Mouse (Mus musculus): Measurements from ENCODE around the gene Olfm1. TPM values are rescaled to one million over a fixed set of nuclear protein-coding genes. Genes with fewer than 3 reads are reported as not detected.

Gene Olfm1
- polyA plus RNA-seq, 1 experiment from 2014 or later, result 4.9 TPM

DNA sequence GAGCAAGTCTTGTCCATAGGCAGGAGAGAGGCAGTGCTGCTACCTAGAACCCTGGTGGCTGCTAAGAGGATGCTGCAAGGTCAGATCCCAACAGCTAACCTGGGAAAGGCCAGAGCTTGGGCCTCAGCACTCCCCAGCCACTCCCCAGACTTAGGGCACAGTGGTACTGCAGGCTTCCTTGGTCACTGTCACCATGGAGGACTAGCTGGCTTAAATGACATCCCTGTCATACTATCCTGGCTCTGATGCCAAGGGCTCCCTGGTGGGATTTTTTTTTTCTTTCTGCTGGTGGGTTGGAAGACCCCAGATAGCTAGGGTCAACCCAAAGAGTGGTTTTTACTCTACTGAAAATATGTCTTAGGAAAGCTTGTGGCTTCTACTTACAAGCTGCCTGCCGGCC is 25.0 kb downstream of the Olfm1 start:
- no peak overlapping the region for H3K27ac ChIP-seq (replicated peaks)
- no peak overlapping the region for H3K9ac ChIP-seq
- ATAC-seq (ENCODE audit: extremely low read depth, insufficient number of reproducible peaks, low FRiP score, low TSS enrichment), result no peak
- no peak overlapping the region for H3K4me3 ChIP-seq
- peaks cover 12% of the 10 kb centered on the region; the same call in 1 of the 2 replicates for H3K27me3 ChIP-seq (replicated peaks)
- no peaks in the 10 kb centered on the region for H3K9me3 ChIP-seq
- no peak overlapping the region for H3K4me2 ChIP-seq
- 87% methylated on average over 1 of the region's 1 CpGs for WGBS
- peaks cover 9% of the 10 kb centered on the region for H3K36me3 ChIP-seq
- peaks cover 24% of the 10 kb centered on the region for H3K4me1 ChIP-seq

DNA sequence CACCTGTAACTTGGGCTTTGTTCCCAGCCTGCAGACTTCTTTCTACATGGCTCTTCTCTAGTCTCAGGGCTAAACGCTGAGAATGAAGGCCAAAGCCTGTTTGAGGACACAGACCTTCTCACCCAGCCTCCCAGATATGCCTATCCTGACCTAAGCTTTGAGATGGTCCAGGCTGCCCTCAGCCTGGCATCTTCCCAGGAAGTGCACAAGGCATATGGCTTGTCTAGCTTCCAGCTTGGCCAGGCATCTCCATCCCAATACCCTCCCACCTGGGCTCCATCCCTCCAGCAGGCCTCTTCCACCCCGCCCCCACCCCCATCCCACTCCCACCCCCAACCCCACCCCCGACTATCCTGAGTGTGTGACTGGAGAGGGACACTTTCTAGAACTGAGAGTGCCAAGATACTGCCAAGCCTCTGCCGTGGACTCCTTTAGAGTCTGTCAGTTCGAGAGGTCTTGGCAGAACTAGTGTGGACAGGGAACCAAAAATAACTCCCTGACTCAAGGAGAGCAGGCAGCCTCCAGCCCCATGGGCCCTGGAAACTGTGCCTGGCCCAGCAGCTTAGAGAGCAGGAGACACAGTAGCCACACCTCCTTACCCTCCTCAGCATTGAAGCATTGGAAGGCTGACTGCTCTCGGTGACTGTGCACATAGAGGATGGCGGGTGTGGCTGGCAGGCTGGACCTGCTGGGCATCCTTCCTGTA is 26.0 kb downstream of the Olfm1 start:
- Histone ChIP-seq H3K27me3 (replicated peaks) (peaks cover 7% of the 10 kb centered on the region), H3K36me3 (peaks cover 9% of the 10 kb centered on the region; the same call in 1 of the 2 replicates), H3K9me3 (no peaks in the 10 kb centered on the region), H3K27ac (replicated peaks) (peak overlapping the region; percentile 67), H3K4me2 (no peak overlapping the region), H3K4me3 (no peak overlapping the region), H3K4me1 (peaks cover 21% of the 10 kb centered on the region), H3K9ac (no peak overlapping the region)
- no peak for ATAC-seq (ENCODE audit: extremely low read depth, insufficient number of reproducible peaks, low FRiP score, low TSS enrichment)
- WGBS, result 38% methylated on average over 7 of the region's 7 CpGs

DNA sequence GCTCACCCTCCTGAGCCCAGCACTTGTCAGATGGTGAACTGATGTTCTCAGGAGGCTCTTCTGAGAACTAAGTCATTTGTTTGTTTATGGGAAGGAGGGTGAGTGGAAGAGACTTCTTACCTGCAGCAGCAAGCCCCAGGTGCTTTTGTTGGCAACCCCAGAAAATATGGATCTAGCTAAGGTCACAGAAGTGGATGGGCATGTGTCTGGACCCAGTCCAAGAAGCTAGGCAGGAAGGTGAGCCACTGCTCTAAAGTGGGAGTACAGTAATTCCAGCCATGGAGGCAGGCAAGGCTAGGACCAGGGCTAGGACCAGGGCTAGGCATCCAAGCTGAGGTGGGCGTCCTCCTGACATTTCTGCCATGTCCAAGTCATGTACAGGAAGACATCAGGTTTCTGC is 26.8 kb downstream of the Olfm1 start:
- Histone ChIP-seq H3K27ac (replicated peaks) (peak overlapping the region; percentile 67; the same call in 1 of the 2 replicates), H3K27me3 (replicated peaks) (peaks cover 6% of the 10 kb centered on the region), H3K4me2 (no peak overlapping the region), H3K36me3 (peaks cover 9% of the 10 kb centered on the region; the same call in 1 of the 2 replicates), H3K9ac (no peak overlapping the region), H3K4me1 (peaks cover 21% of the 10 kb centered on the region), H3K9me3 (no peaks in the 10 kb centered on the region), H3K4me3 (no peak overlapping the region)
- ATAC-seq (ENCODE audit: extremely low read depth, insufficient number of reproducible peaks, low FRiP score, low TSS enrichment), result no peak
- WGBS, result 89% methylated on average over 1 of the region's 1 CpGs

DNA sequence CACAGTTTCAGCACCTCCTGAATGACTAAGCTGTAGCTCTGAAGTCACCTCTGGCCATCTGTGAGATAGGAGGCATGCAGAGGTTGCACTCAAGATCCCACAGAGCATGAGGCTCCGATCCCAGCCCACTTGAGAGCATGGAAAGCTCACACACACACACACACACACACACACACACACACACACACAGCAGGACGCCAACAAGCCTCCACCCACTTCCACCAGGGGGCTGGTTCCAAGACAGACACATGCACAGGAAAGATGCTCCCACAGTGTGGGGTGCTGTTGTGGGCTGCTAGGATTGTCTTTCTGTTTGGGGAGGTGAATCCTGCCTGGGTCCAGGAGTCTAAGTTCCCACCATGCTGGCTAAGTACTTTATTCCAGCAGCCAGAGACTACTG is 29.0 kb downstream of the Olfm1 start:
- WGBS, result 36% methylated on average over 2 of the region's 2 CpGs
- H3K4me3 ChIP-seq, result no peak overlapping the region
- no peak overlapping the region for H3K9ac ChIP-seq
- no peaks in the 10 kb centered on the region for H3K36me3 ChIP-seq
- H3K27me3 ChIP-seq (replicated peaks), result peaks cover 16% of the 10 kb centered on the region
- H3K4me1 ChIP-seq, result peaks cover 31% of the 10 kb centered on the region
- no peak for ATAC-seq (ENCODE audit: extremely low read depth, insufficient number of reproducible peaks, low FRiP score, low TSS enrichment)
- no peak overlapping the region for H3K27ac ChIP-seq (replicated peaks)
- H3K4me2 ChIP-seq, result no peak overlapping the region
- H3K9me3 ChIP-seq, result no peaks in the 10 kb centered on the region

DNA sequence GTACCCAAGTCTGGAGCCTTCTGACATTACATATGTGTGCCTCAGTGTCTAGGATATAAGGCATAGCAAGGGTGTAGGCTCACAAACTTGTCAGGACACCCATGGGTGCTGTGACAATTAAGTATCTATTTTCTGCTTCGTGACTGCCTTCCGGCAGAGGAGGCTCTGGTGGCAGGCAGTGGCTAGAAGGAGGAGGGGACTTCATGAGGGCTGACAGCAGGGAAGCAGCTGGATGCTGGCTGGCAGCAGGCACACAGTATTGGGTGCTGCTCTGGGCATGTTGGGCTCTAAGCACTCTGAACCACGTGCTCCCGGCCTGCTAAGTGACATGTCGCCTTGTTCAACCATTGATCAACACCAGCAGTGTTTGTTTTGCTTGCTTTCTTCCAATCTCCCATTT is 32.0 kb downstream of the Olfm1 start:
- 43% methylated on average over 5 of the region's 5 CpGs for WGBS
- no peak overlapping the region for H3K27ac ChIP-seq (replicated peaks)
- no peak overlapping the region for H3K4me3 ChIP-seq
- no peak overlapping the region for H3K9ac ChIP-seq
- peaks cover 10% of the 10 kb centered on the region for H3K36me3 ChIP-seq
- H3K4me1 ChIP-seq, result peaks cover 13% of the 10 kb centered on the region
- no peaks in the 10 kb centered on the region for H3K9me3 ChIP-seq
- H3K4me2 ChIP-seq, result no peak overlapping the region
- H3K27me3 ChIP-seq (replicated peaks), result peaks cover 24% of the 10 kb centered on the region
- no peak for ATAC-seq (ENCODE audit: extremely low read depth, insufficient number of reproducible peaks, low FRiP score, low TSS enrichment)

DNA sequence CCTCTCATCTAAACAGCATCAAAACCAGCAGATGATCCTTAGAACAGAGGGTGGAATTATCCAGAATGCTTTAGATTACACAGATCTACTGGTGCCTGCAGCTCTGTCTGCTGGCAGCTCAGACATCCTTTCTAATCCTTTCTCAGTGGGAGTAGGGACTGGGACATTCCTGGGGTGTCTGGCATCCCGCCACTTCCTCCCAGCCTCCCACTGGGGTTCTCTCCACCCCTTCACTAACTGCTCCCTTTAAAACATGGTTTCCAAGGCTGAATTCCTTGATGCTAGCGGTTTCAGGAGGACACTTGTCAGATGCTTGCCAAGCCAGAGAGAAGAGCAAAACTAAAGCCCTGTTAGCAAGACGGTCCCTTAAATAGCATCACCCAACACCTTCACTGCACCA is 33.1 kb downstream of the Olfm1 start:
- no peaks in the 10 kb centered on the region for H3K9me3 ChIP-seq
- H3K27me3 ChIP-seq (replicated peaks), result peaks cover 24% of the 10 kb centered on the region
- H3K9ac ChIP-seq, result peak overlapping the region; percentile 40; the same call in 1 of the 2 replicates
- peaks cover 10% of the 10 kb centered on the region for H3K4me1 ChIP-seq
- no peak overlapping the region for H3K4me3 ChIP-seq
- ATAC-seq (ENCODE audit: extremely low read depth, insufficient number of reproducible peaks, low FRiP score, low TSS enrichment), result no peak
- H3K27ac ChIP-seq (replicated peaks), result no peak overlapping the region
- H3K36me3 ChIP-seq, result peaks cover 16% of the 10 kb centered on the region
- 30% methylated on average over 3 of the region's 3 CpGs for WGBS
- no peak overlapping the region for H3K4me2 ChIP-seq

DNA sequence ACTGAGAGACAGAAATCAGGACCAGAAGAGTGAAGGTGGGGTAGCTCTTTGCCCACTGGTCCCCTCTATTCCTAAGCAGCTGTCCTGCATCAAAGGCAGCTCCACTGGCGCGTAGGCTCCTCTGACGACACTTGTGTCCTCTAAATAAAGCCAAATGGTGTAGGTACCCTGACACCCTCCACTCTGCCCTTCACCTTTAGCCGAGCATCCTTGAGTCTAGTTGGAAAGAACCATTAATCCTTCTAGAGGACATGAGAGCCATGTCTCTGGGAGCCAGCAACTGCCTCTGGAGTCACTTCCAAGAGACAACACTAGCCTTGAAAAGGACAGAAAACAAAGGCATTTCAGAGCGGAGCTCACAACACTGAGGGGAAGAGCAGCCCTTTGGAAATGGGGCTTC is 34.2 kb downstream of the Olfm1 start:
- ATAC-seq (ENCODE audit: extremely low read depth, insufficient number of reproducible peaks, low FRiP score, low TSS enrichment), result no peak
- H3K36me3 ChIP-seq, result peaks cover 16% of the 10 kb centered on the region
- WGBS, result 61% methylated on average over 5 of the region's 5 CpGs
- H3K4me2 ChIP-seq, result no peak overlapping the region
- H3K4me3 ChIP-seq, result no peak overlapping the region
- H3K4me1 ChIP-seq, result peaks cover 10% of the 10 kb centered on the region
- H3K9me3 ChIP-seq, result no peaks in the 10 kb centered on the region
- no peak overlapping the region for H3K27ac ChIP-seq (replicated peaks)
- H3K9ac ChIP-seq, result no peak overlapping the region
- H3K27me3 ChIP-seq (replicated peaks), result peaks cover 24% of the 10 kb centered on the region

DNA sequence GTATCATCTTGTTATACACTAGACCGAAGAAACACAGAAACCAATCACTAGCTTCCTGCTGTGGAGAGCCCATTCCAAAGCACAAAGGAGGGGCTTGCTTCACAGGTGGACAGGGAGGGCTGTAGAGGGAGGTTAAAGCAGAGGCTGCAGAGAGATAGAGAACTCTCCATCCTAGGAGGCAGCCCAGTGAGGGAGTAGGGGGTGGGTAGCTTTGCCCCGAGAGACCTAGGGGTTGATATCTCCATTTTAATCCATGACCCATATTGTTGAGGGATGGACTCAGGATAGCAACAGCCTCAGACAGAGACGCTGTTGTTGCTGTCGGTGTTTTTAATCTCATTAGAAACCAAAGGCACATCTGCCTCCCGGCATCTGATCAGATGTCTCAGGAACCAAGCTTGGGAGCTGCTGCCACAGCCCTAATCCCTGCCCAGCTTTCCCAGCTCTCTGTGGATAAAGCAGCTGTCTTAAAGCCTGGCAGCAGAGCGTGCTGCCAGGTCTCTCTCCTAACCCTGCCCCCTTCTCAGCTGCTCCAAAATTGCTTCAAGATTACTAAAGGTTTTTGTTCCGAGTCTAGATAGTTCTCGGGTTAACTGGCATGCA is 34.9 kb downstream of the Olfm1 start:
- no peak for ATAC-seq (ENCODE audit: extremely low read depth, insufficient number of reproducible peaks, low FRiP score, low TSS enrichment)
- no peaks in the 10 kb centered on the region for H3K9me3 ChIP-seq
- no peak overlapping the region for H3K9ac ChIP-seq
- H3K4me3 ChIP-seq, result no peak overlapping the region
- 46% methylated on average over 8 of the region's 8 CpGs for WGBS
- H3K27ac ChIP-seq (replicated peaks), result no peak overlapping the region
- peaks cover 16% of the 10 kb centered on the region for H3K36me3 ChIP-seq
- H3K4me2 ChIP-seq, result no peak overlapping the region
- H3K27me3 ChIP-seq (replicated peaks), result peaks cover 23% of the 10 kb centered on the region
- H3K4me1 ChIP-seq, result peaks cover 10% of the 10 kb centered on the region

DNA sequence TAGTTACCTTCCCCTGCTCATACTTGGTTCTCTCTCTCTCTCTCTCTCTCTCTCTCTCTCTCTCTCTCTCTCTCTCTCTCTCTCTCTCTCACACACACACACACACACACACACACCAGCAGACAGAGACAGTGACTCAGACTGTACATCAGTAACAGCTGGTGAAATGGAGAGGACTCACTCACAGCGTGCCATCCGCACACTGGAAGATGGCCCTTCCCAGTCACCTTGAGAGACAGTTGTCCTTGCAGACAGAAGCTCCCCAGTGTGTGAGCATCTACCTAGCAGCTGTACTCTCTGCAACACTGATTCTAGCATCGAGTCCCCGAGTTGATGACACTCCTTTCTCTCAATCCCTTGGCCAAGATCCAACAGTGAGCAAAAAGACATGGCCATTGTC is 35.6 kb downstream of the Olfm1 start:
- H3K4me2 ChIP-seq, result no peak overlapping the region
- no peaks in the 10 kb centered on the region for H3K9me3 ChIP-seq
- no peak overlapping the region for H3K27ac ChIP-seq (replicated peaks)
- WGBS, result 77% methylated on average over 4 of the region's 4 CpGs
- ATAC-seq (ENCODE audit: extremely low read depth, insufficient number of reproducible peaks, low FRiP score, low TSS enrichment), result no peak
- peaks cover 10% of the 10 kb centered on the region for H3K4me1 ChIP-seq
- peaks cover 16% of the 10 kb centered on the region for H3K36me3 ChIP-seq
- H3K4me3 ChIP-seq, result no peak overlapping the region
- peaks cover 19% of the 10 kb centered on the region for H3K27me3 ChIP-seq (replicated peaks)
- H3K9ac ChIP-seq, result no peak overlapping the region

DNA sequence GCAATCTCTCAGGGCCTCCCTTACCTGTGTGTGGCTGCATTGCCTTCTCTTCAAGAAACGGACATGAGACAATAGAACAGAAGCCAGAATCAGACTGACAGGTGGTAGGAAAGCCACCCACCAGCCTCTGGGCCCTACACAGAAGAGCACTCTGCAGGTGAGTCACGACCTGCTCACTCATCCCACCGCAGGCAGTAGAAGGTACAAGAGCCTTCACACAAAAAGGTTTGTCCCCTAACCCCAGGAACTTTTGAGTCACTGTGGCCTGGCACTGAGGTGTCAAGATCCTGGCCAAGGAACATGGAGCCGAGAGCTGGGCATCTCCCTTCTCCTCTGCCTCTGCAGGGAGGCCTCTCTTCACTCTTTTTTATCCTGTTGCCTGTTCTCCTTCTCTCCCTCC is 42.3 kb downstream of the Olfm1 start:
- H3K4me3 ChIP-seq, result no peak overlapping the region
- H3K4me1 ChIP-seq, result peaks cover 5% of the 10 kb centered on the region; the same call in 1 of the 2 replicates
- ATAC-seq (ENCODE audit: extremely low read depth, insufficient number of reproducible peaks, low FRiP score, low TSS enrichment), result no peak
- H3K36me3 ChIP-seq, result peaks cover 3% of the 10 kb centered on the region; the same call in 1 of the 2 replicates
- WGBS, result 73% methylated on average over 4 of the region's 4 CpGs
- no peaks in the 10 kb centered on the region for H3K9me3 ChIP-seq
- H3K9ac ChIP-seq, result no peak overlapping the region
- no peak overlapping the region for H3K27ac ChIP-seq (replicated peaks)
- no peak overlapping the region for H3K4me2 ChIP-seq
- 0 out of 2 replicates have a peak, but pooled peaks cover 5% of the 10 kb centered on the region for H3K27me3 ChIP-seq (replicated peaks)

DNA sequence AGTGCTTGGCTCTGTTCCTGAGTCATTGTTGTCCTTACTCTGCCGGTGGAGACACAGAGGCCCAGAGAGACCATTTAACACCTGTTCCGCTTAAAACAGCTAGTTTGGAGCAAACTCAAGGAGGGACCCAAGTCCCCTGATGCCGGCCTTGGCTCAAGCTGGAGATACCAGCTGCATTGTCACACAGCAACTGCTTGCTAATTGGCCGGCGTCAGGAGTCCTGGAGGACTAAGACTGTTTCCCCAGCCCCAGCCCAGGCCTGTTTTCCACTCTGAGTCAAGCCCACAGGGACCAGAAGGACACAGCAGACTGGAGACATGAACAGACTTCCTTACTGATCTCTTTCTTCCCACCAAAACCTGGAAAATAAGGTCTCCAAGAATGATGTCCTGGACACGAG is 43.7 kb downstream of the Olfm1 start:
- no peak overlapping the region for H3K4me3 ChIP-seq
- H3K9me3 ChIP-seq, result no peaks in the 10 kb centered on the region
- 75% methylated on average over 6 of the region's 6 CpGs for WGBS
- H3K4me2 ChIP-seq, result no peak overlapping the region
- ATAC-seq (ENCODE audit: extremely low read depth, insufficient number of reproducible peaks, low FRiP score, low TSS enrichment), result no peak
- no peaks in the 10 kb centered on the region for H3K36me3 ChIP-seq
- peaks cover 5% of the 10 kb centered on the region; the same call in 1 of the 2 replicates for H3K4me1 ChIP-seq
- H3K9ac ChIP-seq, result no peak overlapping the region
- H3K27ac ChIP-seq (replicated peaks), result no peak overlapping the region
- 0 out of 2 replicates have a peak, but pooled peaks cover 5% of the 10 kb centered on the region for H3K27me3 ChIP-seq (replicated peaks)

DNA sequence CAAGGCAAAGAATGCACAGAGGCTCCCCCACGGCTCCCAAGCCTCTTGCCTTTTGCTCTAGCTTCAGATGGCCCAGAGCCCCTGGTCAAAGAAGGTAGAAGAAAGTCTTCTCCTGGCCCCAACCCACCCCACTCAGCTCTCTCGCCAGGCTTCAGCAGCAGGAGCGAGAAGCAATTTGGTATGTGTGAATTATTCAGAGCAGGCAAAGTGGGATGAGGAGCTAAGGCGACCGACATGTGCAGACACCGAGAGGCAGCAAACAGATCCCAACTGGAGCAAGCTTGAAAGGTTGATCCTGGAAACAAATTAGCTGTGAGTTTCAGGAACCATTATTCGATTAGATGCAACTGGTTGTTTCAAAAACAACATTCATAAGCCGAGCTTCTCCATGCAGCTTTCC is 46.8 kb downstream of the Olfm1 start:
- no peak overlapping the region for H3K4me2 ChIP-seq
- peaks cover 5% of the 10 kb centered on the region; the same call in 1 of the 2 replicates for H3K27me3 ChIP-seq (replicated peaks)
- no peaks in the 10 kb centered on the region for H3K9me3 ChIP-seq
- H3K36me3 ChIP-seq, result no peaks in the 10 kb centered on the region
- ATAC-seq (ENCODE audit: extremely low read depth, insufficient number of reproducible peaks, low FRiP score, low TSS enrichment), result no peak
- no peak overlapping the region for H3K9ac ChIP-seq
- H3K27ac ChIP-seq (replicated peaks), result no peak overlapping the region
- no peak overlapping the region for H3K4me3 ChIP-seq
- 45% methylated on average over 8 of the region's 8 CpGs for WGBS
- H3K4me1 ChIP-seq, result peaks cover 5% of the 10 kb centered on the region; the same call in 1 of the 2 replicates
